Mouse (Mus musculus) testis, postnatal 14 days (tissue): ENCODE measurements at regions not wholly inside any gene's neighbourhood (a gene's known extent, or its start where the extent isn't known, plus 50 kb on each side); places are given as distances from the start of the nearest gene placed in this dataset.

Experiments
- DNase-seq: peaks from one replicate; pipeline ENCODE4 v3.0.0; 2021; ENCODE audit warnings: low spot score

GRCm38 (mm10) chr4:55928670-55929069 lies 396.4 kb upstream of the Klf4 start:
- DNase-seq = no peak

GRCm38 (mm10) chr4:55928196-55928595 lies 395.9 kb upstream of the Klf4 start:
- DNase-seq = no peak

GRCm38 (mm10) chr4:55927391-55927790 lies 395.1 kb upstream of the Klf4 start:
- DNase-seq = no peak

GRCm38 (mm10) chr4:55924974-55925373 lies 392.7 kb upstream of the Klf4 start:
- no peak for DNase-seq

GRCm38 (mm10) chr4:55921217-55921616 lies 389.0 kb upstream of the Klf4 start:
- DNase-seq = no peak

- DNase-seq = no peak
These were observed 362.0 kb upstream of the Klf4 start for GRCm38 (mm10) chr4:55894116-55894885.

- no peak for DNase-seq
These were observed 359.4 kb upstream of the Klf4 start for GRCm38 (mm10) chr4:55891656-55892055.

GRCm38 (mm10) chr4:55887581-55887980 lies 355.3 kb upstream of the Klf4 start:
- DNase-seq = no peak

GRCm38 (mm10) chr4:55882541-55882940 lies 350.3 kb upstream of the Klf4 start:
- no peak for DNase-seq

GRCm38 (mm10) chr4:55875304-55875703 lies 343.0 kb upstream of the Klf4 start:
- DNase-seq = no peak

- DNase-seq = no peak
These were observed 342.6 kb upstream of the Klf4 start for GRCm38 (mm10) chr4:55874875-55875274.

GRCm38 (mm10) chr4:55874276-55874675 lies 342.0 kb upstream of the Klf4 start:
- DNase-seq = no peak

GRCm38 (mm10) chr4:55860055-55860454 lies 327.8 kb upstream of the Klf4 start:
- DNase-seq = no peak

GRCm38 (mm10) chr4:55859211-55859761 lies 327.0 kb upstream of the Klf4 start:
- no peak for DNase-seq

- DNase-seq = no peak
These were observed 319.2 kb upstream of the Klf4 start for GRCm38 (mm10) chr4:55851430-55851829.

GRCm38 (mm10) chr4:55851027-55851426 lies 318.8 kb upstream of the Klf4 start:
- DNase-seq = no peak

- DNase-seq = peak; percentile 17
These were observed 311.6 kb upstream of the Klf4 start for GRCm38 (mm10) chr4:55843727-55844401.

- DNase-seq = no peak
These were observed 306.3 kb upstream of the Klf4 start for GRCm38 (mm10) chr4:55838568-55838967.

- no peak for DNase-seq
These were observed 291.9 kb upstream of the Klf4 start for GRCm38 (mm10) chr4:55824047-55824760.

GRCm38 (mm10) chr4:55823583-55823982 lies 291.3 kb upstream of the Klf4 start:
- no peak for DNase-seq

GRCm38 (mm10) chr4:55817035-55817818 lies 285.0 kb upstream of the Klf4 start:
- DNase-seq = no peak

- DNase-seq = no peak
These were observed 283.6 kb upstream of the Klf4 start for GRCm38 (mm10) chr4:55815832-55816231.
